Mouse (Mus musculus) urinary bladder, adult 18-20 months (tissue): Measurements from ENCODE around the gene Car8.
"Not testable (repeated sequence)": the region's sequence is repeated elsewhere in the genome, so short reads cannot be mapped to it uniquely, and the experiment has no call there.

Experiments
- DNase-seq, 2 experiments: peaks; one replicate each; pipeline ENCODE4 v3.0.0; 2022; ENCODE audit warnings: low spot score in 2 of 2, mixed read lengths in 2 of 2

Gene Car8

GRCm38 (mm10) chr4:8203367-8203766 lies 35.5 kb downstream of the Car8 start:
- DNase-seq = no peak

- DNase-seq = no peak
Measured at GRCm38 (mm10) chr4:8201631-8202030, 37.2 kb downstream of the Car8 start.

GRCm38 (mm10) chr4:8200081-8200480 lies 38.8 kb downstream of the Car8 start:
- no peak for DNase-seq

DNA sequence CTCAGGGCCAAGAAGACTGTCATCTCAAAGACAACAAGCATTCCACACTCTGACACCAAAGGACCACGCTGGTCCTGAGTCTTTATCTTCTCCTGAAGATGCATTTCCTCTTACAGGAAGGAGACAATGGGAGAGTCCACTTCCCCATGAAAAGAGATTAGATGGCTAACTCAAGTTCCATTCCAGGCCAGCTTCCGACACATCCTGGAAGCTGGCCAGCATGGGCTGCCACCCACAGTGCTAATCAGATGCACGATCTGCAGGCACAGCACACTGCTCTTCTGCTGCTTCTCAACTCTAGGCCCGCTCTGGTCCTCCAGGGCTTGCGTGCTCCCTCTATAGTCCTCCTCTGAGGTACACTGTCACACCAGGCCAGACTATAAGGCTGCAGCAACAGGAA lies 40.8 kb downstream of the Car8 start:
- DNase-seq = no peak

GRCm38 (mm10) chr4:8190441-8190840 lies 48.4 kb downstream of the Car8 start:
- DNase-seq = no peak

DNA sequence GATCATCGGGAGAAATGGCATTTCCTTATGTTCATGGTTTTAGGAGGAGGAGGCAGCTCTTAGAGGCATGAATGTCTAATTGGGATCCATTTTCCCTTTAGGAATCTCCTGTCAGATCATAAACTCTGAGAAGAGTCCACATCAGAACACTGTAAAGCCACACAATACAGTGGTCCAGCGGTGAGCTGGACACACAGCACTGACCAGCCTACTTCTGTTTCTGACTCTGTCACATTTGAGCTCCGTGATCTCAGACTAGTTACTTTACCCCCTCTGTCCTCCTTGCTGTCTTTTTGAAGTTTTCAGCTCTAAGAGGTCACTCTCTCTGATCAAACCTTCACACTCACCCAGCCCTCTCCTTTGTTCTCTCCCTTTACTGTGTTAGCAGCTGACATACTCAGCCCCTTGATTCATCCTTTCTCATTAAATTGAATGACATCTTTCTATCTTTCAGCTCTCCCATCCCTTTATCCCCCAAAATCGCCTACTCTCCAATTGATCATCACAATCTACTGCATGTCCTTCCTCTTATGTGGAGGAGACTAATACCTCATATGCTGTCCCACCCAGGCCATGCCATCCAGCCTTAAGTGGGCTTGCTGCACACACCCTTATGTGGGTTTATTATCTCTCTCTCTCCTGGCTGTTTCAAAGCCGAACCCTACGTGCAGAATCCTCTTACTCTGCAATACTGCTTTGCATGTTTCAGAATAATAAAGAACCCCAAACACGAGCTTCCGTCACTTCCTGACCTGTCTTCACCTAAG lies 51.7 kb downstream of the Car8 start:
- DNase-seq = no peak

GRCm38 (mm10) chr4:8180576-8180975 lies 58.3 kb downstream of the Car8 start:
- no peak for DNase-seq

DNA sequence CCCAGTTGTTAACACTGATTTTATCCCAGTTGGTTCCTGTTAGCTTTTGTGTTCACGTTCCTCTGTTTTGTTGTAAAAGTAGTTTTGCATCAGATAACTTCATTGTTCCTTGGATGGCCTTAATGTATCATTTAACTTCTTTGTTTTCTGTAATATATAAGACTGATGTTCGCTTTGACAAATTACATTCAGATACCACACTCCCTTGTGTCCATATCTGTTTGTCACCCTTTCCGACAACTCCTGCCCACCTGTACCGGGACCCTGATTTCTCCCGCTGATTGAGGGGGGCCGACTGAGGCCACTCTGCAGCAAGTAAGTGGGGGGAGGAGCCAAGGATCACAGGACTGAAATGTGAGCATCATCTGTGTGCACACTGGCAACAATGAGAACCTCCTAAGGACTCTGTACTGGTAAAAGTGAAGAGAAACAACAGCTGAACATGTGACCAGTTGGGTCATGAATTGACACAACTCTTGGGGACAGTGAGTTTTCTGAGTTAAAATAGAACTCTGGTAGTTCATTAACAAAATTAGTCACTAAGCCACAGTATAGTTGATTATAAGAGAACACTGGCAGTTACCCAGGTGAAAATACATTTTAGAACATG lies 84.1 kb downstream of the Car8 start:
- DNase-seq = no peak

DNA sequence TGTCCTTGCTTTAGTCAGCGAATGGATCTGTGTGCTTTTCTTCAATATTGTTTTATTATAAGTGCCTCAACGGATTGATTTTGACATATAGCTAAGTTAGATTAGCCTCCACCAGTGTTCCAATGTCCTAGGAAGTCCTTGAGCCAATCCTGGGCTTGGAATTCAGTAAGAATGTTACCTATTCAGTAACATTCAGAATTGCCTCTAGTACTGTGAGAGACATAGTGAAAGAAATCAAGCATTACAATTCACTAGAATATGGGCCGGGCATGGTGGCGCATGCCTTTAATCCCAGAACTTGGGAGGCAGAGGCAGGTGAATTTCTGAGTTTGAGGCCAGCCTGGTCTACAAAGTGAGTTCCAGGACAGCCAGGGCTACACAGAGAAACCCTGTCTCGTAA lies 84.9 kb downstream of the Car8 start:
- not testable (repeated sequence) for DNase-seq

DNA sequence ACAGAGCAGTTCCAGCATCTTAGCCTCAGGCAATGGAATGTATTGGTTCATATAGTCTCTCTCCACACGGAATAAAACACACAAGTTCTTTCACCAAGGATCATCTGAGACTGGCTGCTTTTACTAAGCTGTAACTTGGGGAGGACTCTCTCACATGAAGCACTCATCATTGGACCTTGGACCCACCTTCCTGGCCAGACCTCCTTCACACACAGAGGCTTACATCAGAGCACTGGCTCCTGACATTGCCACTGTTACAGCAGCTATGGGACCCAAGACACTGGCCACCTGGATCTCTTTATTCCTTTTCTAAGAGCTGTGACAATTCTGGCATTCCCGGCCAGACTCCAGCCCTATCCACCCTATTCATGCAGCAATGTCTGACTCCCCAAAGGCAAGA lies 101.4 kb downstream of the Car8 start:
- DNase-seq = no peak

DNA sequence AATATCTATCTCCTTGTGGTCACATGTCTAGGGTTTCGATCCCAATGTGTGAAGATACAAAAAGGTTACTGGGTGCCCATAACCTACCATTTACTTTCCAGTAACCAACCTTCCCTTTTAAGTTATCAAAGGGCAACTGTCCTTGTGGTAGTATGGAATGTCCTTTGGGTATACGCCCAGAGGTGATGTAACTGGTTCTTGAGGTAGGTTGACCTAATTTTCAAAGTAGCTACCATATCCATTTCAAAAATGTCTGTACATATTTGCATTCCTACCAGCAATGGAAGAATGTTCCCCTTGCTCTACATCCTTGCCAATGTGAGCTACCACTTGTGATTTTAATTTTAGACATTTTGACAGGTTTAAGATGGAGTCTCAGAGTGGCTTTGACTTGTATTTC lies 106.8 kb downstream of the Car8 start:
- no peak for DNase-seq

DNA sequence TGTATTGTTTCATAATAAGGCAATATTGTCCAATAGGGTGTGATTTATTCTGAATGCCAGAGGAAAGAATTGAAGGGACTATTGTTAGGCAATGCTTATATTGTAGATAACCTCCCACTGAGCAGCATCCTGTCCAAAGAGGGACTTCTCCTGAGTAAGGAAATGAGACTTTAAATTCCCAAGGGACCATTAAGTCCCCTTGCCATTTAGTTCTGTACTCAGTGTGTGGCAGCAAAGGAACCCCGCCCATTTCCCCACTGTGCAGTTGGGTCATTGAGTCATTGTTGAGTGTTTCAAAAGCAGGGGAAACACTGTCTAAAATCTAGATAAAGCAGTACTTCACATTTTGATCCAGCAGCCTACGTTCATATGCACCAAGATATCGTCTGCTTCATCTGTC lies 125.3 kb downstream of the Car8 start:
- no peak for DNase-seq

GRCm38 (mm10) chr4:8111891-8112290 lies 127.0 kb downstream of the Car8 start:
- DNase-seq = no peak

GRCm38 (mm10) chr4:8109906-8110567 lies 128.8 kb downstream of the Car8 start:
- no peak for DNase-seq

DNA sequence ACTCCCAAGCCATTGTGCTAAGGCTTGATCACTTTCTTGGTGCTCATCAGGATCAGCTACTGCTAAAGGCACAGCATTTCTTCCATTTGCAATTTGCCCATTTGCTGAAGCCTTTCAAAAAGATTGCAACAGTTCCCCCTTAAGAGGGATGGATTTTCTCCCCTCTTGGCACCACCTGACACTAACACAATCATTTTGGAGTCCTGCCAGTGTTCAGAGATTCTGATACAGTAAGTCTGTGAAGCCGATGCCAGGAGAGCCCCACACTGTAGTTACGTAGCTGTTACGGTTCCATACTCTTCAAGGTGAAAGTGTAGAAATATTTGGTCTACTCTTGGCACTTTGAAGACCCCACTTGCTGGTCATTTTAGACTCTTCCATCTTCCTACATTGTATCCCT lies 137.4 kb downstream of the Car8 start:
- DNase-seq = no peak

- no peak for DNase-seq
Measured at GRCm38 (mm10) chr4:8098084-8098483, 140.8 kb downstream of the Car8 start.

DNA sequence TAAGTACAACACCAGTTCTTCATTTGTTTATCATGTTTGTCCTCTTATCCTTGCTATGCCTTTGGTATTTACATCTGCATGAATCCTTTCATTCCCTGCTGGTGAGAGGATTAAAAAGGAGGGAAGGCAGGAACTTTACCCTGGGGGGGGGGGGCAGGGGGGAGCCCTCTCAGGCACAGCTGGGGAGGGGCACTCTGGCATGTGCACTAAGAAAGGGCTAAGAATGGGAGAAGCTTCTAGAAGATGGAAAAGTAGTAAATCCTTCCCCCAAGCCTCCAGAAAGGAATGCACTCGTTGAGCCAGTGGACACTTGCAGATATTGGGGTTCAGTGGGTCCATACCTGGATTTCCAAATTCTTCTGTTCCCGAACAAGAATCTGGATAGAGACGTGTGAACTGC lies 141.2 kb downstream of the Car8 start:
- DNase-seq = no peak

DNA sequence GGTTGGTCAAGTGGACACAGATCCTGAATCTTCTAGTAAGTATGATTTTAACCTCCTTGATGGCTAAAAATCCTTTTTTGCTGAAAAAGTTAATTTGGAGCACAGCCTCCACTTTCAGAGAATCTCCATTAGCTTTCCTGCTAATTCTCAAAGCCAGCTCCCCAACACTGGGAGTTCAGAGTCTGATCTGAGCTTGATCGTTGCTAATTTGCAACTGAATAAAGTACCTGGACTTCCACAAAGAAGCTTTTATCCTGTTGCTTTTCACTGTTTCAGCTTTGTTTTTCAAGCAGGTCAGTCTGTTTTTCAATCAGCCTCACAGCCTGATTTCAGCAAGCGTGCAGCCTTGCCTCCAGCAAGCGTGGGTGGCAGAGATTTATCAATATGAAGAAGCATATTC lies 145.3 kb downstream of the Car8 start:
- DNase-seq = not testable (repeated sequence)
